Mouse (Mus musculus): ENCODE measurements around the gene Fam83c.

The Fam83c gene

DNA sequence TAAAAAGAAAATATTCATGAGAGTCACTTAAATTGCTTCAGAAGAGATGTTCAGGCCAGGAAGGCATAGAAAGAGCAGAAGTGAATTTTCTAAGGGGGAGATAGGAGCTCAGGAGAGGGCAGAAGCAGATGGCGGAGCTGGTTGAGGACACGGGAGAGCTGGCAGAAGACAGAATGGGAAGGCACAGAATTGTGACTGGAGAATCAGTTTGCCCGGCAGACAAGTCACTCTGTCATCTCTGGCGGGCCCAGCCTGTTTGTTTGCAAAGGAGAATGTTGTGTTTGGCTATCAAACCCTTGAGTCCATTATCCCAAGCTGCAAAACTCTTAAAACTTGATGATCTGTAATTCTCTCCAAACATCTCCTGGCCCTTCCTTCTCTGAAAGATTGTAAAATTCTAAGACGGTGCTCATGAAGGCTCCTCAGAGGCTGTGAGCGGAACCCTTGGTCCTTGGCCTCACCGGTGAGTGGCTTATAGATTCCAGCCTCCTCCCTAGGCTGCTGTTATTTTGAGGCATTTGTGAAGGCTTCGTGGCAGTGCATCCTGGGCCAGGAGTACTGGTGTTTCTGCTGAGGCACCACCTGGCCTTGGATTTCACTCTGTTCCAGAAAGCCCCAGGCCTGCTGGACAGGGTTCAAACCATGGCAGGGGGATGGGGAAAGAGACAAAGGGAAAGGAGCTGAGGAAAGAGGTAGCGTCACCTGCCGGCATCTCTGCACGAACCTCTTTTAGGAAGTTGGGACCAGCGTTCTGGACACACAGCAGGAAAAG lies 39.8 kb downstream of the Fam83c start:
- no peak for DNase-seq

GRCm38 (mm10) chr2:155792899-155793298 lies 41.8 kb downstream of the Fam83c start:
- no peak for DNase-seq

- no peak for DNase-seq
These were observed 46.4 kb downstream of the Fam83c start for GRCm38 (mm10) chr2:155787949-155788931.

GRCm38 (mm10) chr2:155786905-155787304 lies 47.7 kb downstream of the Fam83c start:
- no peak for DNase-seq

DNA sequence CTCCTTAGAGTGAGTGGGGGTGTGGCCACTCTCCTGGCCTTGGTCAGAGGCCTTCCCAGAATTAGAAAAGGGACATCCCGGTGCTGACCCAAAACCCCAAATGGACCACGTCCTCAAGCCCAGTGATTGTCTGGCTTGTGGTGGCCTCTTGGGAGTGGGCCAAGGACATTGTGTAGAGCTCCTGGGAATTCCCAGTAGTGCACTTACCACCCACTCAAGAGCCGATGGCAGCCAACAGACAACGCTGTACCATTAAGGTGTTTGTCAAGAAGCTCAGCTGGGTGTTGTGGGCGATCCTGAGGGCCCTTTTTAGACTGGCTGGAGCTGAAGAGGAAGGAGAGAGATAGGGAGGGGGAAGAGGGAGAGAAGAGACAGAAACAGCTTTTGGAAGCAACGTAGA lies 50.1 kb downstream of the Fam83c start:
- no peak for DNase-seq

DNA sequence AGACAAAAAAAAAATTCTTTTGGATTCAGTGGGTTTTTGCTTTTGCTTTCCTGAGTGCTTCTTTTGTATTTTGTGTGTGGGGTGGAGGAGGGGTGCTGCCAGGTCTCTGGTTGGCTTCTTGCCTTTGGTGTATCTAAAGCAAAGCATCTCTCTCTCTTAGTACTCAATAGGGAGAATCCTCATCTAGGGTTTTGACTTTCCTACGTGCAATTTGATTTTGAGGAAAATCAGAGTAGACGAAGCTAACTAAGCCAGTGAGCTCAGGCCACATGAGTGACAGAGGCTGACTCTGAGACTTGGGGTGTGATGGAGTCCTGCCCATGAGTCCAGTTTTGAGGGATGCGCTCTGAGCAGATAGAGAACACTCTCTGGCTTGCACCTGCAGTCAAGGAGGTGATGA lies 55.1 kb downstream of the Fam83c start:
- no peak for DNase-seq

DNA sequence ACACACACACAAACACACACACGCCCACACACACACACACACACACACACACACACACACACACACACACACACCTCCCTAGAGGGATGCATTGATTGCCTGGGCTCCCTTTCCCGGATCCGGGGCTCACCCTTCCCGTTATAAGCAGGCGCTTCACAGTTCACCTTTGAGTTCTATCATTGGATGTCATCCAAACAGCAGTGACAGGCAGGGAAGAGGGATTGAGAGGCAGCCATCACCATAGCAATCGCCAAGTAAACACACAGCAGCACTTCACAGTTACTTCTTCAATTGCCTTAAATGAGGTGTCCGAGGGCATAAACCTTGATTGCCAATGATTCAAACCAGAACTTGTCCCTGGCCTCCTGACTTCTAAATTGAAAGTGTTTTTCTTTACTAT lies 55.6 kb downstream of the Fam83c start:
- no peak for DNase-seq

DNA sequence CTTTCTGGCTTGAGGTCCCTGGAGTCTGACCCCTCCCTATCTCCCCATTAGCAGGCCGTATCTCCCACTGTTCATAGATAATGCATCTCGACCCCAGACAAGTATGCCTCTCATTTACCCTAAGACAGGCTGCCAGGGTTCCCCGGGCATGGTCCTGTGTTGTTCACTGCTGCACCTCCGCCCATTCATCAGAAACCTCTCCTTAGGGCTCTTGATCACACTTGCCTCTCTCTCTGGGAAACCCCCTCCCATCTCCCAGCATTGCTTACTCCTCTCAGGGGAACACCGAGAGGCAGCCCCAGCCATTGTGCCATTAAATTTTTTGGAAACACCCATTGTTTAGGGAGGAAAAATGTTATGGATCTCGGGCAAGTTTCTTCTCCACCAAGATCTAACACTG lies 56.6 kb downstream of the Fam83c start:
- DNase-seq = no peak

DNA sequence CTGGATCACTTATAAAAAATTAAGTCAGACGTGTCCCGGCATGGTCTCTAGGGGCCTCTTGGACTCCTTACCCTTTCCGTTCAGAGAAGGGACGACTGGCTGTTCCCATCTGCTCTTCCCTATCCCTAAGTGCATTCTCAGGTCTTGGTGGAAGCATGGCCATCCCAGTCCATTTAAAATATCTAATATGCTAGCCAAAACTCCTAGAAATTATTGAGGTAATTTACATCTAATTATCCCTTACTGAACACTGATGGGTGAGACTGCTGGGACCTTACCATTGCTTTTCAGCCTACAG lies 57.0 kb downstream of the Fam83c start:
- DNase-seq = no peak
